Mouse (Mus musculus): Measurements from ENCODE around the gene Dlgap4. TPM values are rescaled to one million over a fixed set of nuclear protein-coding genes. Genes with fewer than 3 reads are reported as not detected.

Gene Dlgap4
- polyA plus RNA-seq, 2 experiments = 94.1 to 100 TPM

DNA sequence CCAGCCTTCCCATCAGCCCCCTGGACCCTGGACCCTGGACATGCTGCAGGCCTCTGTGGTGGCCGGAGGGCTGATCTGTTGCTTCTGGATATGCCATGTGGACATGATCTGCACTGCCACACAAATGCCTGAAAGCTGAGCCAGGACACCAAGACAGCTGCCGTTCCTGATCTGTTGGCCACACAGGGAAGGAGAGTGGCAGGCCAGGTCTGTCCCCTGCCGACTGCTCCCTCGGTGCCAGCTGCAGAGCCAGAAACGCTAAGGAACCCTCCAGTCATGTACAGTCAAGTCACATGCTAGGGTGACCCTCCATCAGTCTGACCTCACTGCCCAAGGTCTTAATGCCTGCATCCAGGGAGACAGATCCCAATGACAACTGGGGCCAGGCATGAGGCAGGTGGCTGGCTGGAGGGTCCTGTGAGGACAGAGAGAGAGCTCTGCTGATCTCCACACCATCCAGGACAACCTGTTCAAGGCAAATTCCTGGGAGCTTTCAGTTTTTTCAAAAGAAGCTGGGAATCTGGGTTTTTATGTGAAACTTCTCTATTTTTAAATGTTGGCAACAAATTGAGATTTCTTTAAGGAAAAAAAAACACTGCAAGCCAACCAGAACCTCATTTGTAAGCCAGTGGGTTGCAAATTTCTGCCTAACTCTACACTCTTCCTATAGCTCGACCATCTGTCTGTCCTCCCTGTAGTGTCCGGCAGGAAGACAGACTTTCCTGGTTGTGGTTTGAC, 36.5 kb upstream of the Dlgap4 start:
- DNase-seq (ENCODE audit: low spot score) (no peak), ATAC-seq (ENCODE audit: low FRiP score, low read depth) (no peak)
- no peaks in the 10 kb centered on the region for H3K4me1 ChIP-seq (ENCODE audit: control insufficient read depth, insufficient read depth, low read length)
- no peaks in the 10 kb centered on the region for H3K9me3 ChIP-seq (ENCODE audit: control insufficient read depth, low read length)
- WGBS = 70% methylated on average over 7 of the region's 7 CpGs
- no peaks in the 10 kb centered on the region for H3K36me3 ChIP-seq (ENCODE audit: control insufficient read depth, insufficient read depth, low read length)
- no peak for TF ChIP-seq POLR2A (IDR thresholded peaks at IDR 0.05; ENCODE audit: borderline replicate concordance, extremely low read depth, insufficient read depth, insufficient read length)
- H3K27ac ChIP-seq (replicated peaks; ENCODE audit: low read depth, low read length) = no peak overlapping the region
- H3K9ac ChIP-seq (ENCODE audit: low read depth, low read length, severe bottlenecking) = no peak overlapping the region
- no peak overlapping the region for H3K4me3 ChIP-seq (replicated peaks; ENCODE audit: low read length)
- no peaks in the 10 kb centered on the region for H3K27me3 ChIP-seq (ENCODE audit: control insufficient read depth, insufficient read depth, low read length)
- no peak overlapping the region for H3K4me2 ChIP-seq (replicated peaks; ENCODE audit: low read depth, low read length, severe bottlenecking)

DNA sequence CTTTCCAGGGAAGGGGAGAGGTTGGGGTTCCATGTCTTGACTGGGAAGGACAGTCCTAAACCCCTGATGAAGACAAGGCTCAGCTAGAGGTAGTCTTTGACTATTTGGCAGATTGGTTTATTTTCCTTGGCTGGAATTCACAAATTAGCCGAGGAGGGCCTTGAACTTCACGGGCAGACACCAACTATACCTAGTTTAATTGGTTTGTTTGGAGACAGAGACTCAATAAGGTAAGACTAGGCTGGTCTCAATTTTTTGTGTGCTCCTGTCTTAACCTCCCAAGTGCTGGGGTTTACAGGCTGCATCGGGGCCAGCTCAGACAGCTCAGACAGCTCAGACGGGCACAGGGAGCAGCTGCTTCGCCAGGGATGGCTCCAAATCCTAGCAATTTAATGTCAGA, 33.0 kb upstream of the Dlgap4 start:
- no peak overlapping the region for H3K27ac ChIP-seq (replicated peaks; ENCODE audit: low read depth, low read length)
- H3K36me3 ChIP-seq (ENCODE audit: control insufficient read depth, insufficient read depth, low read length) = no peaks in the 10 kb centered on the region
- TF ChIP-seq POLR2A (IDR thresholded peaks at IDR 0.05; ENCODE audit: borderline replicate concordance, extremely low read depth, insufficient read depth, insufficient read length) = no peak
- no peaks in the 10 kb centered on the region for H3K4me1 ChIP-seq (ENCODE audit: control insufficient read depth, insufficient read depth, low read length)
- H3K9me3 ChIP-seq (ENCODE audit: control insufficient read depth, low read length) = no peaks in the 10 kb centered on the region
- 75% methylated on average over 5 of the region's 5 CpGs for WGBS
- DNase-seq (ENCODE audit: low spot score) = no peak
- no peak overlapping the region for H3K4me2 ChIP-seq (replicated peaks; ENCODE audit: low read depth, low read length, severe bottlenecking)
- no peak overlapping the region for H3K9ac ChIP-seq (ENCODE audit: low read depth, low read length, severe bottlenecking)
- no peak overlapping the region for H3K4me3 ChIP-seq (replicated peaks; ENCODE audit: low read length)
- H3K27me3 ChIP-seq (ENCODE audit: control insufficient read depth, insufficient read depth, low read length) = no peaks in the 10 kb centered on the region
- no peak for ATAC-seq (ENCODE audit: low FRiP score, low read depth)

DNA sequence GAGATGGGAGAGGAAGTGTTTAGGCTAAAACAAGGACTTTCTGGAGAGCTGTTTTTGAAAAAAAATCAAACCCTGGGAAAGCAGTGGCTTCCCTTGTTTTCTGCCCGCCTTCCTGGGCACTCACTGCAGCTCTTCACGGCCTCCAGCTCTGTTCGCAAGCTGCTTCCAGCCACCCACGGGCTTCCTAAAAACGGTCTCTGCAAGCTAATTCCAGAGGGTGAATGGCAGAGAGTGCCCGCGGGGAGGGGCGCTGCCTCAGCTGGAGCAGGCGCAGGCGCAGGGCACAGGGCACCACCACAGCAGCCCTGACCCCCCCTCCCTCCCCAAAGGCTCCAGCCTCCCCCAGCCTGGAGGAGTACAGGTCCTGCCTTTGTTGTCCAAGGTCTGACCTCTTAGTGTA, 32.3 kb upstream of the Dlgap4 start:
- Histone ChIP-seq H3K4me3 (replicated peaks; ENCODE audit: low read length) (no peak overlapping the region), H3K4me1 (ENCODE audit: control insufficient read depth, insufficient read depth, low read length) (no peaks in the 10 kb centered on the region), H3K27me3 (ENCODE audit: control insufficient read depth, insufficient read depth, low read length) (no peaks in the 10 kb centered on the region), H3K4me2 (replicated peaks; ENCODE audit: low read depth, low read length, severe bottlenecking) (no peak overlapping the region), H3K9ac (ENCODE audit: low read depth, low read length, severe bottlenecking) (no peak overlapping the region), H3K9me3 (ENCODE audit: control insufficient read depth, low read length) (no peaks in the 10 kb centered on the region), H3K27ac (replicated peaks; ENCODE audit: low read depth, low read length) (no peak overlapping the region), H3K36me3 (ENCODE audit: control insufficient read depth, insufficient read depth, low read length) (no peaks in the 10 kb centered on the region)
- 68% methylated on average over 10 of the region's 10 CpGs for WGBS
- TF ChIP-seq POLR2A (IDR thresholded peaks at IDR 0.05; ENCODE audit: borderline replicate concordance, extremely low read depth, insufficient read depth, insufficient read length) = no peak
- ATAC-seq (ENCODE audit: low FRiP score, low read depth) = no peak
- no peak for DNase-seq (ENCODE audit: low spot score)

DNA sequence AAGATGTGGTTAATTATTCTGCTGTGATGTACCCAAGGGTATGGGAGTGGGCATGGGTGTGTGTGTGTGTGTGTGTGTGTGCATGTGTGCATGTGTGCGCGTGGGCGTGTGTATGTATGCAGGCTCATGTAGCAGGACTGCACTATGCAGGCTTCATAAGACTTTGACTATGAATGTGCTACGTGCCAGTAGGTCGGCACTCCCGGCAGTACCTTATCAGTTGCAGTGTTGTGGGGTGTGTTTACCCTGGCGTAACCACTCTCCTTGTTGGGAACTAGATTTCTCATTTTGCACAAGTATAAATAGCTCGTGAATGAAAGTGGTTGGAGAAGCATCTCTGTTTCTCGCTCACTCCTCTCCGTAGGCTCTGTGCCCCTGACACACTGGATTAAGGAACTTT, 30.6 kb upstream of the Dlgap4 start:
- H3K27me3 ChIP-seq (ENCODE audit: control insufficient read depth, insufficient read depth, low read length) = no peaks in the 10 kb centered on the region
- 87% methylated on average over 10 of the region's 10 CpGs for WGBS
- H3K4me3 ChIP-seq (replicated peaks; ENCODE audit: low read length) = no peak overlapping the region
- no peaks in the 10 kb centered on the region for H3K4me1 ChIP-seq (ENCODE audit: control insufficient read depth, insufficient read depth, low read length)
- no peak overlapping the region for H3K27ac ChIP-seq (replicated peaks; ENCODE audit: low read depth, low read length)
- no peak for TF ChIP-seq POLR2A (IDR thresholded peaks at IDR 0.05; ENCODE audit: borderline replicate concordance, extremely low read depth, insufficient read depth, insufficient read length)
- no peaks in the 10 kb centered on the region for H3K36me3 ChIP-seq (ENCODE audit: control insufficient read depth, insufficient read depth, low read length)
- no peak for ATAC-seq (ENCODE audit: low FRiP score, low read depth)
- DNase-seq (ENCODE audit: low spot score) = no peak
- no peaks in the 10 kb centered on the region for H3K9me3 ChIP-seq (ENCODE audit: control insufficient read depth, low read length)
- H3K9ac ChIP-seq (ENCODE audit: low read depth, low read length, severe bottlenecking) = no peak overlapping the region
- H3K4me2 ChIP-seq (replicated peaks; ENCODE audit: low read depth, low read length, severe bottlenecking) = no peak overlapping the region

DNA sequence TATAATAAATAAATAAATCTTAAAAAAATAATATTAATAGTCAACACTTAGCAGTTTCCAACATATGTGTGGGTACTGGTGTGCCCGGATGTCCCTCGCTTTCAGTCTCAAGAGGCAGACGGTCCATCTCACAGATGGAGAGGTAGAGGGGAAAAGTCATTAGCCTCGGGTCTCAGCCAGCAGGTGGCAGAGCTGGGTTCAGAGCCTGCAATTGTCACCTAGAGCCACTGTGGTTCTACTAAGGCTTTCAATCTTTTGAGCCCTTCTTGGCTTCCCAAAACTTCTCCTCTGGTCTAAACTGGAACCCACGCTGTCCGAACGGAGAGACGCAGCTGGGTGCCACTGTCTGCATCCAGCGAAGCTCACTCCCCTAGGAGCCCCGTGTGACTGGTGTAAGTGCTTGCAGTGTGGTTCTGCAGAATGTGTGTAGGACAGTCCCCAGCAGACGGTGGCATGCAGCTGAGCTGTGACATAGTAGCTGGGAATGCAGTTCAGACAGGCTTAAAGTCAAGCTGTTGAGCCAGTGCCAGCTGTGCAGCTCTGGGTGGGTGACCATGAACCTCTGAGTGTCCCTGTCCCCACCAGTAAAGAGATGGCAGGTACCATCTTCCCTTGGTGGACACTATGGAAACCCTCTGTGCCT, 29.2 kb upstream of the Dlgap4 start:
- H3K9ac ChIP-seq (ENCODE audit: low read depth, low read length, severe bottlenecking) = no peak overlapping the region
- H3K4me3 ChIP-seq (replicated peaks; ENCODE audit: low read length) = no peak overlapping the region
- 67% methylated on average over 11 of the region's 11 CpGs for WGBS
- TF ChIP-seq POLR2A (IDR thresholded peaks at IDR 0.05; ENCODE audit: borderline replicate concordance, extremely low read depth, insufficient read depth, insufficient read length) = no peak
- DNase-seq (ENCODE audit: low spot score) (peak; percentile 26), ATAC-seq (ENCODE audit: low FRiP score, low read depth) (no peak)
- H3K4me1 ChIP-seq (ENCODE audit: control insufficient read depth, insufficient read depth, low read length) = no peaks in the 10 kb centered on the region
- H3K27ac ChIP-seq (replicated peaks; ENCODE audit: low read depth, low read length) = no peak overlapping the region
- H3K27me3 ChIP-seq (ENCODE audit: control insufficient read depth, insufficient read depth, low read length) = no peaks in the 10 kb centered on the region
- H3K36me3 ChIP-seq (ENCODE audit: control insufficient read depth, insufficient read depth, low read length) = no peaks in the 10 kb centered on the region
- no peaks in the 10 kb centered on the region for H3K9me3 ChIP-seq (ENCODE audit: control insufficient read depth, low read length)
- H3K4me2 ChIP-seq (replicated peaks; ENCODE audit: low read depth, low read length, severe bottlenecking) = no peak overlapping the region

All from limb, embryonic 14.5 days (tissue).